Mouse (Mus musculus) cerebellum, postnatal 4 days (tissue): Measurements from ENCODE around the gene Nms.
A peak's percentile ranks its signal among the peaks of the same experiment; 100 is the strongest.

Experiments
- DNase-seq, 2 experiments: peaks; one replicate each; pipeline ENCODE4 v3.0.0; 2022; ENCODE audit warnings: low spot score in 2 of 2, mixed read lengths in 1 of 2

Gene Nms

DNA sequence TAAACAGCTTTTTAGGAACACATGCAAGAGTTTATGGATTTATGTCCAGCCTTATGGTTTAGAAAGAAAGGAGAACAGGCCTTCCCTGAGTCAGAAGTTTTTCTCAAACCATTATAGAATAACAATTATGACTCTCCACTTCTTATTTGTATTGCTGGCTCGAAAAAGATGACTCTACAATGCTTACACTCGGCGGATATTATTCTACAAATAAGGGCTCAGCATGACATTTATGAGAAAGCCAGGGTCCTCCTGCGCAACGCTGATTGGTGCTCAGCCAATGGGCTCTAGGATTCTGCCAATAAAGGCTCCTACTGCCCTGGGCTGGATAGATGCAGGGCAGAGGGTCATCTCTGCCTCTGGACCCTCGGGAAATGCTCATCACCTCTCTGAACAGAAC is at the start of gene Nms:
Gene Nms (plus strand): TSS at position 301 of the 400 bp plus-strand sequence.
- no peak for DNase-seq

DNA sequence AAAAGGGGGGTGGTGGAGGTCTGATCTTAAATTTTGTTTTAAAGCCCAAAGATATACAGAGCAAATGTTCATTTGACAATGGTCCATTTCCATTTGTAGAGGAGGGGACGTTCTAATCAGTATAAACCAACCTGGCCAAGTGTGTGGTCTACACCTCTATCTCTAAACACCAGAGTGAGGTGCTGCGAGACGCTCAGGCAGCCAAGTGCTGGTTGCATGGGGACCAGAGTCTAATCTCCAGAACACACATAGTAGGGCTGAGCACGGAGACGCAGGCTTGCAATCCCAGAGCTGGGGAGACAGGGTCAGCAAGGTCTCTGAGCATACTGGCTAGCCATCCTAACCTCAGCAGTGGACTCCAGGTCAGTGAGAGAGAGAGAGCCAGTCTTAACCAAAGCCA is 47.5 kb upstream of the Nms start:
- DNase-seq = no peak

DNA sequence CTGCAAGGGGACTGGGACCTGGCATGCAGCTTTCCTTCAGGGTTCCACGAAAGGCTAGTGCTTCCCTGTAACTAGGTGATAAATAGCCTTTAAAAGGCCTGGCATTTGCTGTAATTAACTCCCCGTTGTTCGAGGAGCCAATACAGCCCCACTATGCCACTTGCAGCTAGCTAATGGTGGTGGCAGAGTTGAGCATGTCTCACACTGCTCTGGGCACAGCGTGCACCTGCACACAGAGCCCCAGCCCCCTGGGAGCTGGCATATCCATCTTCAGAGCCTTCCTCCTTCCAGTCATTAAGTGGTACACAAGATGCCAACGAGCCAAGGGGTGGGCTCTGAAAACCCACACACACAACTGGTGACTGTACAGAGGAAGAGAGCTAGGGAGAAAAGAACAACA is 45.9 kb upstream of the Nms start:
- no peak for DNase-seq

DNA sequence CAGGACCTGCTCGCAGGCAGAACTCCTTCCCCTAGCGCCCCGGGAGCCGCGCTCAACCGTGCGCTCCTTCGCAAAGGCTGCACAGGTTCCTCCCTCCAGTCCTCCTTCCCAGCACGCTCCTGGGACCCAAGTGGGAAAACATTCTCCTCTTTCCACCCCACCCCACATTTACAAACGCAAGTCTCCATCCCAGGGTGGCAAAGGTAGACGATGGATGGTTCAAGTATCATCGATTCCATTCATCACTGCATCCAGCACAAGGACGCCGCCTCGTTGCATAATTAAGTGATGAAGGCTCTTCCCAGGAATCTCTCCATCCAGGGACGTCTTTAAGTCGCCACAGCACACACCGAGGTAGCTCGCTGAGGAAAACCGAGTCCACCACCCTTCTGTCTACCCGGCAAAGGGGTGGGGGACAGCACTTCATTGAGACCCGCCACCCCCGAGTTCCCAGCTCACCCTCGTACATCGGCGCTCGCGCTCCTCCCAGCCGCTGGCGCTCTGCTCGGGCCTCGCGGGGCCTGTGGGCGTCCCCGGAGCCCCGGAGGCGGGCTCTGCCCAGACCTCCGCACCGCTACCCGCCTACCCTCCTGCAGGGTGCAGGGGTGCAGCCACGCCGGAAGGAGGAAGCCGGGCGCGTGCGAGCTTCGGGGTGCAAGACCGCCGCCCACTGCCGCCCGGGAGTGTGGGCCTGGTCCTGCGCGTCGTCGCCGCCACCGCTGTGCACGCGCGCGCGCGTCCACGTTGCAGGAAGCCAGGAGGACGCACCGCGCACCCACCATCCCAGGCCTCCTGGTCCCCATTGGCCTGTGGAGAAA is 41.3 kb upstream of the Nms start, which contains the start of gene Chst10:
Gene Chst10 (minus strand): TSS at position 731 of the 818 bp plus-strand sequence.
- peak; percentile 60 to 76 for DNase-seq

DNA sequence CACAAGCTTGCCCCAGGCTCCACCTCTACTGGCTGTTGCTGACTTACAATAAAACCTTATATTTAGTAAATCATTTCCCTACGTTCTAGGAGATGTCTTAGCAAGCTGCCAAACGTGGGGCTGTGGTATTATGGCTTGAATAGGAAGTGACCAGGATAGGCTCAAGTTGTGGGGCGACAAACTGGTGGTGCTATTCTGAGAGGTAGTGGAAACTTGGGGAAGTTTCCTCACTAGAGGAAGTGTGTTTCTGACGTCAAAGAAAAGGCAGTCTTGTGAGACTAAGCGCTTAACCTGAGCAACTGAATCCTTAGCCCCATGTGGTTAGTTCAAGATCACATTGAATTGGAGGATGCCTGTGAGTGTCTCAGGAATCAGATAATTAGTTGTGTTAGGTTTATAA is 36.4 kb upstream of the Nms start:
- DNase-seq = no peak

DNA sequence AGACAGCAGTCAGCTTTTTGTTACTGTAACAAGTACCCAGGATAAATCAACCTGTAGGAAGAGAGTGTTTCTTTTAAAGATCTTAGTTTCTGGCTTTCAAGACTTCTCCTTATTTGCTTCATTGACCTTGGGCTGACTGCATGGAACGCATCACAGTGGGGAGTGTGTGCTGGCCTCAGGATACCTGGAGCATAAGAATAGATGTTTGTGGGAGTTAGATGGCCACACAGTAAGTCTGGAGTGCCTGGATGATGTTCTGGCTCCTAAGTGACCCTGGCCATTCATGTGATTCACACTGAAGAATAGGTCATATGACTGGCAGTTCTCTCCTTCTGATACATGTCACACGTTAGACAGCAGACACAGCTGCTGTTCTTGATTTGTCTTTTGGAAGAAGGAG is 35.0 kb upstream of the Nms start:
- DNase-seq = no peak

DNA sequence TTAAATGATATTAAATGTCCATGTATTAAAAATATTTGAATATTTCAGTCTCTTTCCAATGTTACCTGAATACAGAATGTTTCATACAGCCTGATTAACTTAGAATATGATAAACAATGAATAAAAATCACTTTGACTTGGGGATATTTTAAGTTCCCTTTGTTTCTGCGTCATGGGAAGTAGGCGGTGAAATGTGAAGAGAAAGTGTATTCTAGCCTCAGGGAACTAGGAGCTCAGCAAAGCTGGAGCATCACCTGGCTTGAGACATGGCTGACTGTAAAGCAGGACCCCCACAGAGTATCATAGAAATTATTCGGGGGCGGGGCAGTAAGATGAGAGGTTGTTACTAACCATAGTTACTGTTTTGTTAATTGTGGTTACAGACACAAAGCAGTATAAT is 10.0 kb upstream of the Nms start:
- DNase-seq = no peak

DNA sequence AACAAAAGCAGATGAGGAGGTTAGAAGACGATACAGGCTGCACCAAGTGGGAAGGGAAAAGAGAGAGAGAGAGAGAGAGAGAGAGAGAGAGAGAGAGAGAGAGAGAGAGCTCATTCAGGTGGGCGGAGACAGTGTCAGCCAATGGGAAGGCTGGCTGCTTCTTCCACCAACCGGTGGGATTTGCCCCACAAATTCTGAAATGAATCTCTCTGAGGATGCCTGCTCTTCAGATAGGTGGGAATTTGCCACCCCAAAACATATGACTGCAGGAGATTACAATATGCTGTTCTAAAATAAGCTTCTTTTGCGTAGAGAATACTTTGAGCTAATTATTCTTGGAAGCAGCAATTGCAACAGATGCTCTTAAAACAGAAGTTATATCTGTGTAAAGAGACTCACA is 9.5 kb upstream of the Nms start:
- no peak for DNase-seq

DNA sequence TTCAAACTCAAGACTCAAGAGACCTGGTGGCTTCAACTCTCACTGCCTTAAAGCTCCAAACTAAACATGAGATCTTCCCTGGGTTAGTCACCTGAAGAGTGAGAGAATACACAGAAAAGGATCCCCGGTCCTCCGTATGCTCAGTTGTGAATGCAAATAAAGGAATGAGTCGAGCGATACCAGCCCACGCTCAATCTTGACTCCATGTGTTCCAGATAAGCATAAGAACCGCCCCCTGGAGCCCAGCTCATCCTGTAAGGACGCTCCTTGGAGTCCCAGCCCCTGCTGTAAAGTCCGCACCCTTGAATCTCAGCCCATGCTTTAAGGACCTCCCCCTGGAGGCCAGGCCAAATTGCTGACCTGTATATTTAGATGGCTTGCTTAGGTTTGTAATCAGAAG is 8.2 kb upstream of the Nms start:
- no peak for DNase-seq

DNA sequence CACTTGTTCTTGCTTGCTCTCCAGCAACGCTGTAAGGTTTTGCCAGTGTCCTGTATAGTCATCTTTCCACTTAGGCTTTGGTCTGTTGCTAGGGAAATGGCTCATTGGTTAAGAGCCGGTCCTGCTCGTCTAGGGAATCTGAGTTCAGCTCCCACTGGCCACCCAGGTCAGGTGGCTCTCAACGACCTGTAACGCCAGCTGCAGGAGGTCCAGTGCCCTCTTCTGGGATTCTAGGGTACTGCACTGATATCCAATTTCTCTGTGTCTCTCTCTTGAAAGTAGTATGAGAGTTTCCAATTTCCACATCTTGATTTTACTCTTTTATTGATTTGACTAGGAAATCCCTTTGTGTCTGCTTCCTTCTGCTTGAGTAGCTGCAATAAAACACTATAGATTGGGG is 4.3 kb upstream of the Nms start:
- peak in 1 of 2 experiments; percentile 5 for DNase-seq

DNA sequence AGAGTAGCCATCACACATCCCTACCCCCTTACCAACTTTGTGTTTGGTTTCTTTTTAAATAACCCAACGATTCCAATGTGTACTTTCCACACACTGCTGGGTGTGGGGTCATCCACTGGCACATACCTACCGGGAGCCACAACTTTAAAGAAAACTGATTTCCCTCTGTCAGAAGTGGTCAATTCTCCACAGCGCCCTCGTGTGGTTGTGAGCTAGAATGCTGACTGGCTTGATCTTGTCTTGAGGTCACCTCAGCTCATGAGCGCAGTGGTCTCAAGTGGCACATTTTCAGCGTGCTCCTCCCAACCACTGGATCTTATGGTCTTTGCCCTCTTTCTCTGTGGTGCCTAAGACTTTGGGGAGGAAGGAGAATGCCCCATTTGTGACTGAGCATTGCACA is 2.2 kb upstream of the Nms start:
- DNase-seq = peak in 1 of 2 experiments; percentile 42

DNA sequence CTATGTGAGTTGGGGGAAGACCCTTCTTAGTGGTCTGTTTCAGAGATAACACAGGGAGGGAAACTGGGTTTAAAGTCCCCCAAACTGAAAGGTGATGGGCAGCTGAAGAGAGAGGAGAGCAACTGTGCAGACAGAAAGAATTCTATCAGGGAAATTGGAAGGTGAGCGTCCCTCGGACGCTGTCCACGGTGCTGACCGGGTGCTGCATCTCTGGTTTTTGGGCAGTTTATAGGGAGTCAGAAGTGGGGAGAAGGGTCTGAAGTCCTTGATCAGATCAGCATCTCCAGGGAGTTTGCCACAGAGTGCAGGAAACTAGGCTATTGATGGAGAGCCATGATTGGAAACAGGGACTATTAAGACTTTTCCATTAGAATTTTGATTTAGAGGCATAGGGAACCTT is 659 bp downstream of the Nms start:
- DNase-seq = no peak

DNA sequence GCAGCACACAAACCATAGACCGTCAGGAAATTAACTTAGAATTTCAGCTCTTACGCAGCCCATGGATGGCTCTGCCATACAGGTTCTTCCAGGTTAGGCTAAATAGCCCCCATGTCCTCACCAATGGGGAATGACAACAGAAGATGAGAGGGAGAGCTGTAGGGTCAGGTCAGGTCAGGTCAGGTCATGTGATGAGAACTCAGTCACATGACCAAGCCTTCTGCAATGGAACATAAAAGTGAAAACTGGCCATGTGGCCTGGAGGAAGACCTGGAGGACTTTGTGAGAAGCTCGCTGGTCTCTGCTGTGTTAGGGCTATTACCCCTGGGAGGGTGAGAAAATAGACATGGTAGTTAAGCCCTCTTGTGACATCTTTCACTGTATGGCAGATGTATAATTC is 17.5 kb downstream of the Nms start:
- DNase-seq = no peak

DNA sequence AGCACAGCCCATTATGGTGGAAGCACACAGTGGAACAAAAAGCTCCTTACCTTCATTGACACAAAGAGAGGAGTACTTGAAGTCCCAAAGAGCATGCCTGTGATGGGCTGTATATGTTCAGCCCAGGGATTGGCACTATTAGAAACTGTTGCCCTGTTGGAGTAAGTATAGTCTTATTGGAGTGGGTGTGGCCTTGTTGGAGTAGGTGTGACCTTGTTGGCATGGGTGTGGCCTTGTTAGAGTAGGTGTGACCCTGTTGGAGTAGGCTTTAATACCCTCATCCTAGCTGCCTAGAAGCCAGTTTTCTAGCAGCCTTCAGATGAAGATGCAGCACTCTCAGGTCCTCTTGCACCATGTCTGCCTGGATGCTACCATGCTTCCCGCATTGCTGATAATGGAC is 30.2 kb downstream of the Nms start:
- DNase-seq = no peak

DNA sequence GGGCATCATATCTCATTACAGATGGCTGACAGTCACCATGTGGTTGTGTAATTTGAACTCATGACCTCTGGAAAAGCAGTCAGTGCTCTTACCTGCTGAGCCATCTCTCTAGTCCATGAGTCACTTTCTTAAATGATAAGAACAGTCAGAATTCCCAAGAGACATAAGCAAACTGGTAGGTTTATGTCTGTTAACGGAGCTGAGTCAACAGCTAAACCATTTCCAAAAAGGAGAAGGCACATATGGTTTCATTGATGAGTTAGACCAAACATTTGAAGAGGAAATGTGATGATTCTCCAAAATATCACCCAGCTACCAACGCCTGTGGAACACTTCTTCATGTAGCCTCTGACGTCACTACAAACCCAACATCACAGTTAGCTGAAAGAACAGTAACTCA is 32.8 kb downstream of the Nms start:
- DNase-seq = no peak

DNA sequence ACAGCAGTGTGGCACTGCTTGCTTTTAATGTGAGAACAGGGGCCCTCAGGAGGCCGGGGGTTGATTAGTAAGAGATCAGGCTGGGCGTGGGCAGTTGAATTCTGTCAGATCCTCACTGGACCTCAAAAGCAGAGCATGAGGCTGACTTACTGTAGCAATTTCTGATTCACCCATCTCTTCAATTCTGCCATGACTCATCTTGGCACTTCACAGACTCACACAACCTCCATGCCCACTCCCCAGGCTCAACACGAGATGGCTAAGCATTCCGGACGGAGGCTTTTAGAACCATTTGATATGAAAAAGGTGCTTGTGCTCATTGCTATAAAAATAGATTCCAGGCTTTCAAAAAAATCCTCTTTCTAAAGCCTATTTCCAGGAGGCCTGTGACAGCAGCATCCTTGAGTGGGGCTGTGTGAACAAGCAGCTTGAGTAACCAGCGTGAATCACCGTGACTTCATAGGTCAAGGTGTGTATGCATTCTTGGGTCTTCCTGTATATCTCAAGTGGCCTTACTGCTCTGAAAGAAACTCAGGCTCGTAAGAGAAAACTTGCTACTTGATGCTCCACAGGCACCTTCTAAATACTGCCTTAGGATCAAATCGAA is 34.1 kb downstream of the Nms start:
- no peak for DNase-seq

DNA sequence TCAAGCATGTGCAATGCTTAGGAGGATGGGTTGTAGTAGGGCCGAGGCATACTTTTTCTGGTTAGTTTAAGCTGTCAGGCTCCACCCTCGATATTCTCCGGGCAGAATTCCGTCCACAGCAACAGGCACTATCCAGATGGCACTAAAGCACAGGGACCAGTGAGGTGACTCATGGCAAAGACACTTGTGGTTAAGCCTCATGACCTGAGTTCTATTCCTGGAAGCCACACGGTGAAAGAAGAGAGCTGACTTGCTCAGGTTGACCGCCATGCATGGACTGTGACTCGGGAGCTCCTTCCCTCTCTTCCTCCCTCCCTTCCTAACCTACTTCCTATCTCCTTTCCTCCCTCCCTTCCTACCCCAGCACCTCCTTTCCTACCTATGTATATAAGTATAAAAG is 41.0 kb downstream of the Nms start:
- no peak for DNase-seq

DNA sequence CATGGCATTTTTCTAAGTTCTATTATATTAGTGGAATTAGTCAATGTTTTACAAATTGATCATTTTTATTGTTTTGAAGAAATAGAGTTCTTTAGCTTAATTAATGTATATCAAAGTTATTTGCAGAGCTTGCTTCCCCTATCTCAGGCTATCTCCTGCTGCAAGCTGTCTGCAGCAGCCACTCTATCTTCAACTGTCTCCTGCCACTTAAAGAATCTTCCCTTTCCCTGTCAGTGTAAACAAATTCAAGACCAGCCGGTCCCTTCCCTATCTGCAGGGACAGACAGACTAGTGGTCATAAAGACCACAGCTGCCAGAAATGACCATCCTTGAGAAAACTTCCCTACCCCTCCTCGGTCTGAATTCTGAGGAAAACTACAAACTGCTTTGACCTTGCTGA is 44.9 kb downstream of the Nms start:
- no peak for DNase-seq

DNA sequence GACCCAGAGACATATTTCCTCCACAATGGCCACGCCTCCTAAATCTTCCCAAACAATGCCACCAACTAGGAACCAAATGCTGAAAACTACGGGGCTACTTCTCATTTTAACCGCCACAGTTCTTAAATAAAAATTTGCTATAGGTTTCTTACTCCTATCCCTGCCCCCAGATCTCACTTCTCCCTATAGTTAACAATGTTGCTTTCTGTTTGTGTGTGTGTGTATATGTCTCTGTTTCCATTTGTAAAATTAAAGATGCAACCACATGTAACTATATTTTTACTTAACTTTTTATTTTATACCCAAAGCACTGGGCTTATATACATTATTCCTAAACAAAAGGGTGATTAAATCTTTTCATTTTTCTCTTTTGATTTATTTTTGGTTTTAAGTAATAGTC is 46.4 kb downstream of the Nms start, which contains the start of gene Pdcl3:
Gene Pdcl3 (plus strand): TSS at position 301 of the 400 bp plus-strand sequence.
- DNase-seq = no peak

DNA sequence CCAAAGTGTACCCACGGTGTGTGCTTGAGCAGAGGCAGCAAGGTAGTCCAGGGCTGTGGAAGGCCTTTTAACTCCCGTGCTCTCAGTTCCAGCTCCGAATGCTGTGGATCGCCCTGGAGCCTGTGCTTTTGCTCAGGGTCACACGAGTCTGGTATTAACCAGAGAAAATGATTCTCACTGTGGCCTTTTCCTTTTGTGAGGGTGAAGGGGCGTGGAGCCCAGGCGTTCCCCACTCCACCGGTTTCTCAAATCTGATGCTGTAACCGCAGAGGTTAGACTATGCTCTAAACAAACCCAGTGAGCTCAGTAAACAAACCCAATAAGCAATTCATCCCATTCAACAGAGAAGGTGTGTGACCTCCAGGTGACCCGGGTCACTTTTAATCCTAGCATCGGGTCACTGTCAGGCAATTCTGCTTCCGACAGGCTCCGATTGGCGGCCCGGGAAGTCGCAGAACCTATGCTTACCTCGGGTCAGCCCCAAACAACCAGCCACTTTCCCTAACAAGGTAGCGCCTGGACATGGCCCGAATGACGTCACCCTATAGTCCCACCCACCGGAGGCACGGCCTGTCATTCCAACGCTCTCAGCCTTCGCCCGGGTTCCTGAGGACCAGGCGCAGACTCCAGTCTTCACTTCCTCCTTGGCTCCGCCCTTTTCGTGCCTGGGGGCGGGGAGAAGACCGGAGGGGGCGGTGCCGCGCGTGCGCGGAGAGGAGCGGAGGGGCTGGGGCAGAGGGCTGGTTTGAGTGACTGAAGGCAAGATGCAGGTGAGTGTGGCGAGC is 48.3 kb downstream of the Nms start:
- DNase-seq = peak; percentile 88 to 94

DNA sequence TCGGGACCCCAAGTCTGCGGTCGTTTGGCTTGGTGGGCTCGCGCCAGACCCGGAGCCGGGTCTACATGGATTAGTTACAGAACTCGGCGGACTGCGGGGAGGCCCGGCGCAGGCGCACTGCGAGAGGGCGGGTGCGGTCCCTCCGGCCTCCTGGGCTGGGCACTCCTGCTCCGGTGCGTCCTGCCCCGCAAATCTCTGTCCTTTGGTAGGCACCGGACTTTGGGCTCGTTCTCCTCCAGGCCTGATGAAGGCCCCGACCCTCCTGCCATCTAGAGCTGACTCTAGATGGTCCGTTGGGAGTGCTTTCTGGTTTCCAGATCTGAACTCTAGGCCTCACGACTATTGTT is 48.9 kb downstream of the Nms start:
- DNase-seq = no peak

DNA sequence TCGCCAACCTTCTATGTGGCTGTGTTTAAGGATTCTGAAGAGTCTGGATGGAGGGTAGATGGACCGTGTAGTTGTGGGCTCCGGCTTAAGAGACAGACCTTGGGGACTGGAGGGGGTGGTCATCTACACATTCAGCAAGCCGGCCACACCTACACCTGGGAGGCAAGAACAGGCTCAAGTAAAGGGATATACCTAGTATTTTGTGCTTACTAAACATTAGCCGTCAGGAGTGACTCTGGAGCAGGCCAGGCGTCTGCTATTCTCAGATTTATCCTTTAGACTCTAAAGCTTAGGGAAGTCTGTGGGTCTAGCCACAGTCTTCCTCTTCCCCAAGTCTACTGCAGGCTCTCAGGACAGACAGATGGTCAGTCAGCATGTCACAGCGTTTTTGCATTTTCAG is 49.4 kb downstream of the Nms start:
- no peak for DNase-seq

DNA sequence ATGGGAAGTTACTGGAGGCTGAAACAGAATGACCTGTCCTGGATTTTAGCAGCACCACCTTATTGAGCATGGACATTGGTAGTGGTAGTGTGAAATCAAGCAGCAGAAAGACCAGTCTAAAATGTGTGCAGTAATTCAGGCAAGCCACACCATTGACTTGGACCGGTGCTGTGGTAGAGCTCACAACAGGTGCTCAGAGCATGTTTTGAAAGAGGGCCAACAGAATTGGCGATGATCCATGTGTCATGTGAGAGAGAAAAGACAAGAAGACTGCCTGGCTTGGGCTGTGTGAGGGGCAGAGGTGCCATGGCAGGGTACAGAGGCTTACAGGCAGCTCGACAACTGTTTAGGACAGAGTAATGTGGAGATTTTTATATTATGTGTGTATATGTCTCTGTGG is 53.4 kb downstream of the Nms start:
- DNase-seq = peak in 1 of 2 experiments; percentile 38
